In genomic region chr12:102422065-102422464, GRCm38 (mm10) we compare ENCODE assay signal across 9 mouse cellular contexts. TPM values are rescaled to one million over a fixed set of nuclear protein-coding genes. Genes with fewer than 3 reads are reported as not detected.
DNase-seq lines count a peak whose midpoint lies in the region; ATAC-seq and TF ChIP-seq lines count a peak whose summit lies in the region.
"Had no signal": no experiment of that assay in that cellular context is flagged by ENCODE, and none has a peak within 500 bp of the region (broad histone marks: within the 10 kb centered on the region; RNA-seq: fewer than 3 reads in every experiment).

No protein-coding gene starts in this region.

- 70% methylated on average over 6 of the region's 6 CpGs for WGBS in hindbrain, postnatal 0 days
- WGBS in hindbrain, embryonic 12.5 days = 87% methylated on average over 6 of the region's 6 CpGs
- 88% methylated on average over 6 of the region's 6 CpGs for WGBS in embryonic facial prominence, embryonic 10.5 days

- peaks cover 22% of the 10 kb centered on the region; the same call in 1 of the 2 replicates for H3K36me3 ChIP-seq in hindbrain, postnatal 0 days (ENCODE audit: insufficient read depth, low read length)
- H3K36me3 ChIP-seq in hindbrain, embryonic 12.5 days = peaks cover 18% of the 10 kb centered on the region; the same call in 1 of the 2 replicates
- peaks cover 31% of the 10 kb centered on the region for H3K36me3 ChIP-seq in embryonic facial prominence, embryonic 10.5 days (replicated peaks)

- H3K9ac ChIP-seq in hindbrain, postnatal 0 days (replicated peaks; ENCODE audit: low read length) = no peak overlapping the region
- no peak overlapping the region for H3K9ac ChIP-seq in hindbrain, embryonic 12.5 days
- H3K9ac ChIP-seq: liver, embryonic 14.5 days had no signal

- H3K27me3 ChIP-seq in hindbrain, postnatal 0 days (ENCODE audit: insufficient read depth, low read length) = no peaks in the 10 kb centered on the region
- no peaks in the 10 kb centered on the region for H3K27me3 ChIP-seq in hindbrain, embryonic 12.5 days
- H3K27me3 ChIP-seq in embryonic facial prominence, embryonic 10.5 days (replicated peaks; ENCODE audit: low read depth, poor library complexity, severe bottlenecking) = no peaks in the 10 kb centered on the region

- no peaks in the 10 kb centered on the region for H3K9me3 ChIP-seq in hindbrain, postnatal 0 days (ENCODE audit: low read length)
- H3K9me3 ChIP-seq in hindbrain, embryonic 12.5 days (replicated peaks) = no peaks in the 10 kb centered on the region
- 0 out of 2 replicates have a peak, but pooled peaks cover 2% of the 10 kb centered on the region for H3K9me3 ChIP-seq in embryonic facial prominence, embryonic 10.5 days

- intact Hi-C loops in heart, postnatal 36 days (cut with DNase I) = no loop called here

- ATAC-seq in hindbrain, postnatal 0 days = no peak
- ATAC-seq in hindbrain, embryonic 12.5 days (ENCODE audit: low FRiP score) = no peak

- no peak for TF ChIP-seq CTCF in hindbrain, postnatal 0 days (IDR thresholded peaks at IDR 0.05; ENCODE audit: low read depth)

- no peaks in the 10 kb centered on the region for H3K4me1 ChIP-seq in hindbrain, postnatal 0 days (ENCODE audit: insufficient read depth, low read length)
- H3K4me1 ChIP-seq in hindbrain, embryonic 12.5 days = peaks cover 5% of the 10 kb centered on the region; the same call in 1 of the 2 replicates
- no peaks in the 10 kb centered on the region for H3K4me1 ChIP-seq in embryonic facial prominence, embryonic 10.5 days

- H3K27ac ChIP-seq in hindbrain, postnatal 0 days = no peak overlapping the region
- no peak overlapping the region for H3K27ac ChIP-seq in hindbrain, embryonic 12.5 days
- 0 out of 2 replicates have a peak overlapping the region, but pooled peaks have one; percentile 10 for H3K27ac ChIP-seq in embryonic facial prominence, embryonic 10.5 days (replicated peaks)
- H3K27ac ChIP-seq: liver, embryonic 14.5 days had no signal

- no peak overlapping the region for H3K4me3 ChIP-seq in hindbrain, postnatal 0 days (ENCODE audit: low read length)
- no peak overlapping the region for H3K4me3 ChIP-seq in hindbrain, embryonic 12.5 days
- no peak overlapping the region for H3K4me3 ChIP-seq in embryonic facial prominence, embryonic 10.5 days

- DNase-seq in hindbrain, postnatal 0 days (ENCODE audit: low spot score) = peak; percentile 27
- no peak for DNase-seq in embryonic facial prominence, embryonic 10.5 days (ENCODE audit: low spot score)
- DNase-seq in heart, postnatal 36 days = peak; percentile 57 to 62
- peak; percentile 72 to 87 for DNase-seq in lung, postnatal 4 days
- DNase-seq in layer of hippocampus, postnatal 36 days = no peak
- DNase-seq in spleen, postnatal 4 days (ENCODE audit: low spot score in 2 of 2) = no peak
- DNase-seq in embryo, embryonic 11 days = no peak

- H3K4me2 ChIP-seq in hindbrain, postnatal 0 days (ENCODE audit: low read depth, low read length) = no peak overlapping the region
- H3K4me2 ChIP-seq in hindbrain, embryonic 12.5 days (replicated peaks) = no peak overlapping the region

RNA-seq across cellular contexts. Expression of gene Lgmn, which starts 17.5 kb away (rescaled TPM):
- total RNA-seq in hindbrain, postnatal 0 days (2014; rRNA removed) = 148 TPM in 2 replicates
- polyA plus RNA-seq in hindbrain, postnatal 0 days (2015; fragmentation: Nextera tagmentation; extraction: Ambion mirVana) = 166 and 179 TPM in 2 replicates
- polyA plus RNA-seq in hindbrain, embryonic 12.5 days (2016; fragmentation: Nextera tagmentation; extraction: Ambion mirVana) = 73.7 and 76.9 TPM in 2 replicates
- polyA plus RNA-seq in embryonic facial prominence, embryonic 10.5 days (2016; fragmentation: Nextera tagmentation; extraction: Ambion mirVana) = 42.7 and 45.6 TPM in 2 replicates
- total RNA-seq in heart, postnatal 36 days (2021) = 10 to 100 TPM; 74.6 to 79.7 TPM
- 10 to 100 TPM; 83.0 to 84.8 TPM for total RNA-seq in layer of hippocampus, postnatal 36 days (2021)

RNA-seq across cellular contexts. Expression of gene Golga5, which starts 46.9 kb away (rescaled TPM):
- total RNA-seq in hindbrain, postnatal 0 days (2014; rRNA removed) = 23.2 and 24.7 TPM in 2 replicates
- polyA plus RNA-seq in hindbrain, postnatal 0 days (2015; fragmentation: Nextera tagmentation; extraction: Ambion mirVana) = 24.3 and 25.0 TPM in 2 replicates
- 35.6 and 39.7 TPM in 2 replicates for polyA plus RNA-seq in hindbrain, embryonic 12.5 days (2016; fragmentation: Nextera tagmentation; extraction: Ambion mirVana)
- polyA plus RNA-seq in embryonic facial prominence, embryonic 10.5 days (2016; fragmentation: Nextera tagmentation; extraction: Ambion mirVana) = 28.4 and 31.3 TPM in 2 replicates
- 10 to 100 TPM; 27.3 to 29.8 TPM for total RNA-seq in heart, postnatal 36 days (2021)
- 10 to 100 TPM; 26.0 to 27.1 TPM for total RNA-seq in layer of hippocampus, postnatal 36 days (2021)

Comparison
In these comparisons a context has a peak if more than half of its experiments do, and no peak if none do; other contexts are left out.
1. DNase-seq: peak in hindbrain, postnatal 0 days (single experiment), heart, postnatal 36 days (2 of 2) and lung, postnatal 4 days (2 of 2); none in embryonic facial prominence, embryonic 10.5 days (single experiment), layer of hippocampus, postnatal 36 days (0 of 2), spleen, postnatal 4 days (0 of 2) and embryo, embryonic 11 days (single experiment).